In genomic region chr9:72925021-72925934, GRCm38 (mm10) we compare ENCODE assay signal across 7 mouse cellular contexts. TPM values are rescaled to one million over a fixed set of nuclear protein-coding genes. Genes with fewer than 3 reads are reported as not detected.
DNase-seq lines count a peak whose midpoint lies in the region; ATAC-seq lines count a peak whose summit lies in the region.

TSS of gene Pygo1 (plus strand) at chr9:72925645.

- no peaks in the 10 kb centered on the region for H3K36me3 ChIP-seq in hindbrain, embryonic 12.5 days
- no peaks in the 10 kb centered on the region for H3K36me3 ChIP-seq in midbrain, embryonic 11.5 days (ENCODE audit: control insufficient read depth, insufficient read depth, low read length)
- no peaks in the 10 kb centered on the region for H3K36me3 ChIP-seq in stomach, embryonic 15.5 days

- peak; percentile 87 for ATAC-seq in hindbrain, embryonic 12.5 days (ENCODE audit: low FRiP score)
- peak; percentile 86 for ATAC-seq in midbrain, embryonic 11.5 days (ENCODE audit: low FRiP score)
- ATAC-seq in stomach, embryonic 15.5 days (ENCODE audit: insufficient read depth, low FRiP score, low read depth), result peak; percentile 67

- WGBS in hindbrain, embryonic 12.5 days, result under 1% methylated on average over 96 of the region's 108 CpGs
- under 1% methylated on average over 83 of the region's 108 CpGs for WGBS in midbrain, embryonic 11.5 days
- under 1% methylated on average over 107 of the region's 108 CpGs for WGBS in stomach, embryonic 15.5 days

- peak within 1 kb of the TSS; percentile 72 for H3K4me3 ChIP-seq in hindbrain, embryonic 12.5 days
- peak within 1 kb of the TSS; percentile 73 for H3K4me3 ChIP-seq in midbrain, embryonic 11.5 days (ENCODE audit: low read depth, low read length)
- peak within 1 kb of the TSS; percentile 75 for H3K4me3 ChIP-seq in stomach, embryonic 15.5 days (replicated peaks)

- peak; percentile 25 for DNase-seq in adrenal gland, adult 8-10 months
- DNase-seq in cerebellum, postnatal 10 days, result peak; percentile 69 to 74
- peak; percentile 39 to 51 for DNase-seq in frontal cortex, postnatal 36 days (ENCODE audit: low spot score in 2 of 2)
- peak; percentile 59 to 60 for DNase-seq in left cerebral cortex, postnatal 36 days (ENCODE audit: low spot score in 2 of 2)
- peak; percentile 96 for DNase-seq in midbrain, embryonic 11.5 days (ENCODE audit: low spot score, missing footprints)

- H3K9ac ChIP-seq in hindbrain, embryonic 12.5 days, result peak within 1 kb of the TSS; percentile 96
- peak within 1 kb of the TSS; percentile 95 for H3K9ac ChIP-seq in midbrain, embryonic 11.5 days (ENCODE audit: low read length)
- peak within 1 kb of the TSS; percentile 48 for H3K9ac ChIP-seq in stomach, embryonic 15.5 days

- intact Hi-C loops in left cerebral cortex, postnatal 36 days (cut with DNase I), result no loop called here

- H3K4me2 ChIP-seq in hindbrain, embryonic 12.5 days (replicated peaks), result peak within 1 kb of the TSS; percentile 91
- peak within 1 kb of the TSS; percentile 94 for H3K4me2 ChIP-seq in midbrain, embryonic 11.5 days
- H3K4me2 ChIP-seq in stomach, embryonic 15.5 days, result peak within 1 kb of the TSS; percentile 82

- peaks cover 25% of the 10 kb centered on the region for H3K4me1 ChIP-seq in hindbrain, embryonic 12.5 days
- peaks cover 9% of the 10 kb centered on the region; the same call in 1 of the 2 replicates for H3K4me1 ChIP-seq in midbrain, embryonic 11.5 days (ENCODE audit: control insufficient read depth, insufficient read depth, low read length)
- H3K4me1 ChIP-seq in stomach, embryonic 15.5 days, result 0 out of 2 replicates have a peak, but pooled peaks cover 7% of the 10 kb centered on the region

- peak within 1 kb of the TSS; percentile 87 for H3K27ac ChIP-seq in hindbrain, embryonic 12.5 days
- peak within 1 kb of the TSS; percentile 69 for H3K27ac ChIP-seq in midbrain, embryonic 11.5 days (ENCODE audit: low read depth, low read length)
- peak within 1 kb of the TSS; percentile 90 for H3K27ac ChIP-seq in stomach, embryonic 15.5 days

- H3K9me3 ChIP-seq in hindbrain, embryonic 12.5 days (replicated peaks), result no peaks in the 10 kb centered on the region
- no peaks in the 10 kb centered on the region for H3K9me3 ChIP-seq in midbrain, embryonic 11.5 days (ENCODE audit: control insufficient read depth, low read length)
- H3K9me3 ChIP-seq in stomach, embryonic 15.5 days, result no peaks in the 10 kb centered on the region

- H3K27me3 ChIP-seq in hindbrain, embryonic 12.5 days, result no peaks in the 10 kb centered on the region
- no peaks in the 10 kb centered on the region for H3K27me3 ChIP-seq in midbrain, embryonic 11.5 days (ENCODE audit: control insufficient read depth, insufficient read depth, low read length)
- no peaks in the 10 kb centered on the region for H3K27me3 ChIP-seq in stomach, embryonic 15.5 days (replicated peaks)

RNA-seq across cellular contexts. Expression of gene Pygo1, which starts in this region (rescaled TPM):
- total RNA-seq in adrenal gland, adult 8-10 months (2022), result 1 to 10 TPM; 4.8 to 8.4 (median 6.1) TPM
- 14.2 and 15.0 TPM in 2 replicates for polyA plus RNA-seq in hindbrain, embryonic 12.5 days (2016; fragmentation: Nextera tagmentation; extraction: Ambion mirVana)
- total RNA-seq in left cerebral cortex, postnatal 36 days (2021), result 10 to 100 TPM; 14.3 to 17.2 TPM
- polyA plus RNA-seq in midbrain, embryonic 11.5 days (2014; fragmentation: Nextera tagmentation; extraction: Ambion mirVana), result 10.1 and 10.8 TPM in 2 replicates
- 3.4 and 3.5 TPM in 2 replicates for polyA plus RNA-seq in stomach, embryonic 15.5 days (2015; fragmentation: Nextera tagmentation; extraction: Ambion mirVana)

Comparison
In these comparisons a context has a peak if more than half of its experiments do, and no peak if none do; other contexts are left out.
1. Peak in every context shown above with its lines: DNase-seq, ATAC-seq, H3K4me3 ChIP-seq and H3K27ac ChIP-seq.
2. DNase-seq: peak in every context shown above with its lines; median percentile 96 in midbrain, embryonic 11.5 days; 72 in cerebellum, postnatal 10 days; 60 in left cerebral cortex, postnatal 36 days; 45 in frontal cortex, postnatal 36 days; 25 in adrenal gland, adult 8-10 months.